ENCODE assay signal across 33 mouse cellular contexts in genomic region chr12:117929768-117930167, GRCm38 (mm10).
"Had no signal": no experiment of that assay in that cellular context is flagged by ENCODE, and none has a peak within 500 bp of the region (broad histone marks: within the 10 kb centered on the region; RNA-seq: fewer than 3 reads in every experiment).

No protein-coding gene starts in this region.

- H3K36me3 ChIP-seq: heart, embryonic 10.5 days; heart, embryonic 12.5 days; heart, embryonic 13.5 days; heart, embryonic 15.5 days; hindbrain, embryonic 10.5 days; hindbrain, embryonic 12.5 days; hindbrain, embryonic 13.5 days; hindbrain, embryonic 15.5 days; kidney, embryonic 15.5 days had no signal

- H3K9me3 ChIP-seq: heart, embryonic 10.5 days; heart, embryonic 12.5 days; heart, embryonic 13.5 days; heart, embryonic 15.5 days; hindbrain, embryonic 10.5 days; hindbrain, embryonic 12.5 days; hindbrain, embryonic 13.5 days; hindbrain, embryonic 15.5 days; kidney, embryonic 15.5 days had no signal

- H3K27ac ChIP-seq: heart, adult 2 months; heart, embryonic 10.5 days; heart, embryonic 13.5 days; heart, embryonic 15.5 days; hindbrain, embryonic 10.5 days; hindbrain, embryonic 12.5 days; hindbrain, embryonic 13.5 days; hindbrain, embryonic 14.5 days; hindbrain, embryonic 15.5 days; hindbrain, postnatal 0 days; kidney, embryonic 15.5 days; kidney, postnatal 0 days; layer of hippocampus, adult 2 months; left cerebral cortex, adult 2 months had no signal

- H3K4me1 ChIP-seq: heart, embryonic 10.5 days; heart, embryonic 12.5 days; heart, embryonic 13.5 days; heart, embryonic 15.5 days; hindbrain, embryonic 10.5 days; hindbrain, embryonic 12.5 days; hindbrain, embryonic 13.5 days; hindbrain, embryonic 15.5 days; kidney, embryonic 15.5 days had no signal

- DNase-seq: heart, adult 2 months; heart, postnatal 10 days; heart, postnatal 14 days; heart, postnatal 36 days; heart, postnatal 4 days; kidney, adult 11 months; kidney, adult 18-20 months; kidney, adult 2 months; kidney, adult 8-10 months; kidney, adult 9 months; kidney, postnatal 10 days; kidney, postnatal 25 days; kidney, postnatal 36 days; kidney, postnatal 4 days; layer of hippocampus, adult 9-11 months; layer of hippocampus, postnatal 36 days had no signal

- H3K9ac ChIP-seq: heart, embryonic 12.5 days; heart, embryonic 13.5 days; heart, embryonic 15.5 days; hindbrain, embryonic 12.5 days; hindbrain, embryonic 13.5 days; hindbrain, embryonic 14.5 days; hindbrain, embryonic 15.5 days; kidney, embryonic 15.5 days had no signal

- H3K4me2 ChIP-seq: heart, embryonic 11.5 days; heart, embryonic 12.5 days; heart, embryonic 13.5 days; heart, embryonic 15.5 days; hindbrain, embryonic 12.5 days; hindbrain, embryonic 13.5 days; hindbrain, embryonic 14.5 days; hindbrain, embryonic 15.5 days; kidney, embryonic 15.5 days had no signal

- ATAC-seq: hindbrain, embryonic 16.5 days; hindbrain, postnatal 0 days; inflammation-experienced regulatory T-cells, adult 6 months had no signal

- H3K4me3 ChIP-seq: heart, adult 2 months; heart, embryonic 10.5 days; heart, embryonic 12.5 days; heart, embryonic 13.5 days; heart, embryonic 15.5 days; hindbrain, embryonic 10.5 days; hindbrain, embryonic 12.5 days; hindbrain, embryonic 13.5 days; hindbrain, embryonic 15.5 days; kidney, embryonic 15.5 days; layer of hippocampus, adult 2 months; left cerebral cortex, adult 2 months had no signal

- H3K27me3 ChIP-seq: heart, embryonic 12.5 days; heart, embryonic 13.5 days; heart, embryonic 15.5 days; hindbrain, embryonic 12.5 days; hindbrain, embryonic 13.5 days; hindbrain, embryonic 15.5 days; kidney, embryonic 15.5 days had no signal
